Mouse (Mus musculus) erythroblast, embryonic 14.5 days (primary cell): ENCODE data around the gene Lrba.

Experiments used
- GATA1 ChIP-seq: IDR thresholded peaks from 2 replicates; pipeline ENCODE4 v1.6.1; 2012; ENCODE audit warnings: low read length, inconsistent platforms, mixed read lengths
- TAL1 ChIP-seq: IDR thresholded peaks from 3 replicates; pipeline ENCODE4 v1.6.1; 2012; ENCODE audit warnings: low read length, inconsistent platforms, mixed read lengths

DNA sequence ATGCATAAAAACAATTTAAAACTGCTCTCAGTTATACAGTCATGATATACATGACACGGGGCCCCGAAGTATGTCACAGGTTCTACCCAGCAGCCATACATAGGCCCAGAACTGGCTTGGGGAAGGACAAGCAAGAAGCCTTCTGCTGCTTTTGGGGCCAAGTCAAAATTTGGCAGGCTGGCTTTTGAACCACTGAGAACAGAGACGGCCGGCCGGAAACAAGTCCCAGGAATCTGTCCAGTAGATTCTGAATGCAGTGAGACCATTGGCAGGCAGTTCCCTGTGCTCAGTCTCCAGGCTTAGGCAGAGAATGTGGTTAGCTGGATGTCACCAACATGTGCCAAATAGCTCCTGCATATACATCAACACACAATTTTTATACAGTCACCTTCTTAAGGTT, 565.3 kb downstream of the Lrba start:
- TF ChIP-seq GATA1 (no peak), TAL1 (no peak)
